Mouse (Mus musculus): ENCODE data around the gene Fam69a.
A peak's percentile ranks its signal among the peaks of the same experiment; 100 is the strongest.

Gene Fam69a

DNA sequence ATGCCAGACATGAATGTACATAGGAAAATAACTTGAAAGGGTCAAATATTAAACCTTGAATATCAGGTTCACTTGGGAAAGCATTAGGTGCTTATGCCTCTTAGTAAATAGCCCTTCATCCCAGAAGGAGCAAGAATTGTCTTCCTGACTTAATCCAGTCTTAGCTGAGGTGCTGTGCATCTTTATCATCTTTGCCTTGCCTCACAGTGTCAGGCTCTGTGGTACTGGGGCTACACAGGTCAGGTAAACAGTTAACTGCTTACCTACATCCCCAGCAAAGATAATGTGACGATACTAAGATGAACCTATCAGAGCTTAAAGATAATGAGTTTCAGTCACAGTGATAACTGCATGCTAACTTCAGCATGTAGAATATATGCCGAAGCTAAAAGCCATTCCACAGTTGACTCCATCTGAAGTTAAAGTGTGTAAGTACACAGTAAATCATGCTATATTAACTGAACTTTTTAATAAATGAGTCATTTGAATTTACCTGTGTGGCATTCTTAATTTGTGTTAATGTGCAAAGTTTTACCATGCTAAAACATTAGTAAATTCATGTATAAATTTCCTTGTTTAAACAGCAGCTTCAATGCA is 78.3 kb downstream of the Fam69a start:
- no peak for DNase-seq (ENCODE audit: low read depth, low spot score)

DNA sequence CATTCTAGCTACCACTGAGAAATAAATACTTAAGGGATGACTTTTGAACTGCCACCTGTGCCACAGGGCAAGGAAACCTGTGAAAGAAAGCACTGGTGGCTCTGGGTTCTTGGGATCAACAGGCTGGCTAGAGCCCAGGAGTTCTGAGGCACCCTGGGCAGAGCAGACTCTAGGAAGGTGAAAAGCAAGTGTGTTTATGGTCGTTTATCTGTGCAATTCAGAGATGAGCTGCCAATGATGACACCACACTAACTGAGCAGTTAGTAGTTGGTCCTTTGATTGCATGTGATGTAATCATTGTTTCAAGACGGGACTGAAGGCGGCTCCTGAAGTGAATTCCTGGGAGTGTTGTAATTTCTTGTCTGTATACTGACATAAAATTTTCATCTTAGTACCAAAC is 82.6 kb downstream of the Fam69a start:
- DNase-seq (ENCODE audit: low read depth, low spot score), result no peak

DNA sequence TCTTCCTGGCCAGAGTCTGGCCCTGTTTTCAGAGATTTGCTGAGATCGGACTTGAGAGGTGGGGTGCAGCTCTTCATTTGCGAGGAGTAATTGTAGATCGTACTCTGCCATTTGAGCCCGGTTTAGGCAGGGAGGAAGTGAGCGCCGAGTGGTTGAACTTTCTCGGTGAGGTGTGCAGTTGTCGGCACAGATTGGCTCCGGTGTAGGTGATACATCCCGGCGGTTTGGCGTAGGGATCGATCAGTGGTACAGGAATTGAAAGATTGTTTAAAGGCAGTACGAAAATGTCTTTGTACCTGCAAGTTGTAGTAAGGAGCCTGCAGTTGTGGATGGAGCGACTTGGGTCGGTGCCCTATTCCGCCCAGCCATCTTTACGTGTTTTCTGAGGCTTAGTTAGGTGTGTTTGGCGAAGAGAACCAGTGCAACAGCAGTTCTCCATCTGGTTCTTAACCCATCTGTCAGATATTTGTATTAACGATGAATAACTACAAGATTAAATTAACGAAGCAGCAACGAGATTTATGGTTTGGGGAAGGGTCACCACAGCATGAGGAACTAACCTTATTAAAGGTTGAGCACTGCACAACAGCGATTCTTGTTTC is 85.8 kb downstream of the Fam69a start:
- DNase-seq (ENCODE audit: low read depth, low spot score), result no peak

DNA sequence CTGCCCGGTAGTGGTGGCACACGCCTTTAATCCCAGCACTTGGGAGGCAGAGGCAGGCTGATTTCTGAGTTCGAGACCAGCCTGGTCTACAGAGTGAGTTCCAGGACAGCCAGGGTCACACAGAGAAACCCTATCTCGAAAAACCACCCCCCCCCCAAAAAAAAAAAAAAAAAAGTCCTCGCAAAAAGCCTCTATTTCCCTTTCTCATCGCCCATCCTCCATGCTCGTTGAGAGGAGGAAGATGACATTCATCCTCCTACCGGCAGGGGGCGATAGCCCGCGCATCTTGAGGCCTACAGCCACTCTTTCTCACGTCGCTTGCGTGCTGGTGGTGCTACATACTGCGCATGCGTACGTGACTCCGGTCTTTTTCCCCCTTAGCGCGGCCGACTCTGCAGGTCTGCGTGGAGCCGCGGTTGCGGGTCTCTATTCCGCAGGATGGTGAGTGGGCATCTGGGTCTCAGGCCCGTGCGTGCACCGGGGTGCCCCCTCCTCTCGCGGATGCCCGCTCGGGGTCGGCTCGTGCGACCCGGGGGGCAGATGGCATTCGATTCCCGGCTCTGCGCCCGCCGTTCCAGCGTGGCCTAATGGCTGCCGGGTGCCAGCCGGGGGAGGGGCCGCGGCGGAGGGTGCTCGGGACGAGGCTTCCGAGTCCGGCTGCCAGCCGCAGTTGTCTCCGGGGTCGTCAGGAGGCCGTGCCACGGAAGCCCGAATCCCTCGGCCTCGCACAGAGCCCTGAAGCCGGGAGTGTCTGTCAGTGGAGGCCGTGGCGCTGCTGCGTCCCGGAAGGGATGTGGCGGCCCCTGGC is 86.5 kb downstream of the Fam69a start, which contains the start of gene Rpl5:
TSS of gene Rpl5 (plus strand) at position 297 of the 808 bp plus-strand sequence.
- peak; percentile 97 for DNase-seq (ENCODE audit: low read depth, low spot score)

DNA sequence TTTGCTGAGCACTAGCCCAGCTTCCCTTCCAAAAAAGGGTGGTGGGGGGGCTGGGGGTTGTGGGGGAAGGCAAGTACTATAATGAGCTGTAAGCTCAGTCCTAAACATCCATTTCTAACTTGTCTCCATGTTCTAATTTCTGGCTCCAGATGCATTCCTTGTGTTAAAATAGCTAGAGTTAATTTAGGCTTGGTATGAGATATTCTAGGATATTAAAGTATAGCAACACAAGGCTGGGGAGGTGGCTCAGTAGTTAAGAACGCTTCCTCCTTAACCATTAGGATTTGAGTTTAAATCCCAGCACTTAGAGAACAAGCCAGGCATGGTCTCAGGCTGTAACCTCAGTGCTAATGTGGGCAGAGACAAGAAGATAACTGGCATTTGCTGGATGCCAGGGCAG is 90.6 kb downstream of the Fam69a start:
- DNase-seq (ENCODE audit: low read depth, low spot score), result no peak

DNA sequence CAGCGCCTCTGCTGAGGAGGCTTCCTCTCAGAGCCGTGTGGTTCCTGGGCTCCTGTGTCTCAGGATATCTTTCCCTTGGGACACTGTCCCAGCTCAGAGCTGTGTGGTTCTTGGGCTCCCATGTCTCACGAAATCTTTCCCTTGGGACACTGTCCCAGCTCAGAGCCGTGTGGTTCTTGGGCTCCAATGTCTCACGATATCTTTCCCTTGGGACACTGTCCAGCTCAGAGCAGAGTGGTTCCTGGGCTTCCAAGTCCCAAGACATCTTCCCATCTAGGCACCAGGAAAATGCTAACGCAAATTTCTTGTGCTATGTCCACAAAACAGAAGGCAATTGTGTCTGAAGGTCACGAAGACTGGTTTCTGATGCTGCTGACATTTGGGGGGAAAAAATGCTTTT is 92.2 kb downstream of the Fam69a start:
- DNase-seq (ENCODE audit: low read depth, low spot score), result no peak

DNA sequence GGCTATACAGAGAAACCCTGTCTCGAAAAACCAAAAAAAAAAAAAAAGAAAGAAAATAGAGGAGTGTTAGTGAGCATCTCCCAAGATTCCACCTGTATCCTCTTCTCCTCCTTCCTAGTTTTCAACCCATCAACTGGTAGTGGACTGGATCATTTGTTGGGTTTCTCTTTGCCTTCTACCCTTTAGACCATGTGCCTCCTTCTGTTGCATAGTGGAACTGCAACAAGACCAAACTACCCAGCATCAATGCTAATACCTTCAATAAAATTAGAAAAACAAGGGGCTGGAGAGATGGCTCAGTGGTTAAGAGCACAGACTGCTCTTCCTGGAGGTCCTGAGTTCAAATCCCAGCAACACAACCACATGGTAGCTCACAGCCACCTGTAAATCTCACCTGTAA is 95.4 kb downstream of the Fam69a start:
- DNase-seq (ENCODE audit: low read depth, low spot score), result peak; percentile 44

DNA sequence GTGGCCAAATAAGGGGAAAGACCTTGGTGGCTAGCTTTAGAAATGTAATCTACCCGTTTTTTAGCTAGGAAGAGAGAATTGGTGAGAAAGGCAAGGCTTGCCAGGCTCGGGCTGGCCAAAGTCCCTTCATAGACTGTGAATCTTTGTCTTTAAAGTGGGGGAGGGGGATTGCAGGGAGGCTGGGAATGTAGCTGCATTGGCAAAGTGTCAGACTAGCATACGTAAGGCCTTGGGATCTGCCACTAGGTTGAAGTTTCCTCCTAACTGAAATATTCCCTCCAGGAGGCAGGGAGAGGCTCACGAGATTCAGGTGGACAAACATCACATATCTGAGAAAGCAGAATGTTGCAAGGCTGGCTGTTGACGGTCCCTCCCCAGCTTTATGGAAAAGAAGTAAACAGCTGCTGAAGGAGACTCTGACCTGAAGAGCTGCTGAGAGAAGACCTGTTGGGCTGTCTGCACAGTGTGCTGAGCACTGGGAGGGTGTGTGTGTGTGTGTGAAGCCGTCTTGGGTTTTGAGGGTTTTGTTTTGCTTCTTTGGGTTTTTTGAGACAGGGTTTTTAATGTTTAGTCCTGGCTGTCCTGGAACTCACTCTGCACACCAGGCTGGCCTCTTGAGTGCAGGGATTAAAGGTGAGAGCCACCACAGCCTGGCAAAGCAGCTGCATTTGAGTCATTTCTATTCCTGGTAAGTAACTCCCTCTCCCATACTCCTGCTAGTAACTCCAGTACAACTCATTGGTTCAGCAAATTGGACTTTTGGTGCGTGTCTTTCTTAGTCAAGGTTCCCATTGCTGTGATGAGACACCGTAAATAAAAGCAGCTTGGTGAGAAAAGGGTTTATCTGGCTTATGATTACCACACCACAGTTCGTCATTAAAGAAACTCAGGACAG is 96.6 kb downstream of the Fam69a start:
- DNase-seq (ENCODE audit: low read depth, low spot score), result no peak

DNA sequence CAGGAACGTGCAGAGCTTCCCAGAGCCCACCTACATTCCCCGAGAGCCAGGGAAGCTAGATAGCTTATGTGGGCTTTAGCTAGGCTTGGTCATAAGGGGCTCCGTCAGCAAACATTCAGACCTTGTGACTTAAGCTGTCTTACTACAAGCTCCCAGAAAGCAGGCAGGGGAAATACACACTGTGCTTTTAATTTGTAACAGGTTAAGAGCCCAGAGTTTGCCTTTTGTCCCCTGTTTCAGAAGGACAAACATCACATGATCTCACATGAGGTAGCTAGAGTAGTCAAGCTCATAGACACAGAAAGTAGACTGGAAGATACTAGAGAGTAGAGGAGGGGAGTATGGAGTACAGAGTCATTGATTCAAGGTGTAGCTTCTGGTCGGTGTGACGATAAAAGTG is 106.2 kb downstream of the Fam69a start:
- DNase-seq (ENCODE audit: low read depth, low spot score), result no peak

DNA sequence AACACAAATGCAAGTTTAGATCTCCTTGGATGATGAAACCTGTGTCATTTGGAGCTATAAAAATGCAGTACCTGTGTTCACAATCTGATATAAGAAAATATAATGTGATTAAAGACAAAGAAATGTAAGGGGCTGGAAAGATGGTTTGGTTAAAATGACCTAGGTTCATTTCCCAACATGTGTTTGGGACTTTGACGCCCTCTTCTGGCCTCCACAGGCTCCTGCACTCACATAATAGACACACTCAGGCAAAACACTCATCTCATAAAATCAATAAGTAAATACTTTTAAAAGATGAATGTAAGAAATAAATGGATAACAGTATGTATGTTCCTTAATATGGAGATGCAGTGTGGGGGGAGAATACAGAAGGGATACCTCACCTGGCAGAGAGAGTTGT is 109.8 kb downstream of the Fam69a start:
- DNase-seq (ENCODE audit: low read depth, low spot score), result peak; percentile 25

DNA sequence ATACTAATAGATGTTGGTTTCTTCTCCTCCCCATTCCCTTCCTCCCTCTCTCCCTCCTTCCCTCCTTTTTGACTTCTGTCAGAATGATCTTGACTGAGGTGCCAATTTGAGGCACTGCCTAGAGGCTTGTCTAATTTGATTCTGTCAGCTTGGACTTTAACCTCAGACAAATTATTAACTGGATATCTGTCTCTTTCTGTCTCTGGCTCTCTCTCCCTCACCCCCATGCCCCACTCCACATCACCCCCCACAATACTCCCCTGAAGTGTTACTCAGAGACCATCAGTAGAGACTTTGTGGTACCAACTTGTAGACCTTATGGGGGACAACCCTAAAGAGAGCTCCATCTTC is 111.6 kb downstream of the Fam69a start:
- no peak for DNase-seq (ENCODE audit: low read depth, low spot score)

DNA sequence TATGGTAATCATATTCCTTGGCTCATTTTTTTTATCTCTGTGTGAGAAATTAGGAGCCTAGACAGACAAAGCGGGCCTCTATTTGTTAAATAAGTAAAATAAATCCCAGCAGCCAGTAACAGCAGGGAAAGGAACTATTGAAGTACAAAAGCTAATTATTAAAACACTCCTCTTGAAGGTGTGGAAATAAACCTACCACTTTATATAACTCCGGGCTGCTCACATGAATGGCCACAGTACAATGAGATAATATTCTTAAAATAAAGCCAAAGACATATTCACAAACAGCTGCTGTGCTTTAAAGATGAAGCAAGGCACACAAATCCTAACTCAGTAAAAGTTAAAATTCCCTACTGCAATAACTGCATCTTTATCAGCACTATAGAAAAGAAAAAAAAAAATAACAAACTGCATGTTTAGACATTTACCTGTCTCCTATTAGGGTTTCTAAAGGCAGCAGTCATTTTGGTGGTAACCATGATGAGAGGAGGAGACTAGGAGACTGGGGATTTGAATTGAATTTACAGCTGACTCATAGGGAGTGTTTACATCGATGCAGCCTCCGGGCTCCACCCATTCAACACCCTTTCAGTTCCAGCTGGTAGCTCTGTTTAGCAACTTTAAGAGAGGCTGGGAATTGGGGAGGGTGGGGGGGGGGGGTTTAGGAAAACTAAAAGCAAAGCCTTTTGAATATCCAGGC is 112.2 kb downstream of the Fam69a start, which contains the start of gene Evi5:
TSS of gene Evi5 (minus strand) at position 547 of the 700 bp plus-strand sequence.
- DNase-seq (ENCODE audit: low read depth, low spot score), result no peak

DNA sequence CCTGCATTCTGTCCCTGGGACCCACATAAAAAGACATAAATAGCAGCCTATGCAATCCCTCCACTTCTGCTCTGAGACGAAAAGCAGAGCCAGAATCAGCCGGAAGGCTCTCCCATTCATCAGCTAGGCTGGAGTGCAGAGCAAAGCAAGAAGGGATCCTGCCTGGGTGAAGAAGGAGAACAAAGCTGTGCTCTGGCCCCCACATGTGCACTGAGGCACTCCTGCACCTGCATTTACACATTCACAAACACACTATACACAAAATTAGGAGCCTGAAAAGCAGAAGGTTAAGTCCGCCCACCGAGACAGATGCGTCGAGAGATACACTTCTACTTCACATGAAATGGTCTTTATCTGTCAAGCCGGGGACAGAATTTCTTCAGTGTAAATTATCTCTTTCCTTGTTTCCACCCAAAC is 113.0 kb downstream of the Fam69a start:
- no peak for DNase-seq (ENCODE audit: low read depth, low spot score)

DNA sequence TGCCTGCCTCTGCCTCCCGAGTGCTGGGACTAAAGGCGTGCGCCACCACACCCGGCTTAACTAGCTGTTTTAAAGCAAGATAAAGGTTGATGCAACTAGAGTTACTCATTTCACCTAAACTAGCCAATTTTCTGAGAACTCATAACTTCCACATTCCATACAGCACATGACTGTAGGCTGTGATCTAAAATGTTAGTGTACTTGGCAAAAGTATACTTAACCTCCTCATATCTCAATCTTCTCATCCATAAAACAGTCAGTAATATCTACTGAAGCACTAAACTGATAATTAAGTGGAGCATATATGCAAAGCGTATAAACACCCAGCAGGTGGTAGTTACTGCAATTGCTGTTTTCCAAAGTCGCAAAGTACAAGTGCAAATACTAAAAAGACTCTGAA is 113.6 kb downstream of the Fam69a start:
- no peak for DNase-seq (ENCODE audit: low read depth, low spot score)

DNA sequence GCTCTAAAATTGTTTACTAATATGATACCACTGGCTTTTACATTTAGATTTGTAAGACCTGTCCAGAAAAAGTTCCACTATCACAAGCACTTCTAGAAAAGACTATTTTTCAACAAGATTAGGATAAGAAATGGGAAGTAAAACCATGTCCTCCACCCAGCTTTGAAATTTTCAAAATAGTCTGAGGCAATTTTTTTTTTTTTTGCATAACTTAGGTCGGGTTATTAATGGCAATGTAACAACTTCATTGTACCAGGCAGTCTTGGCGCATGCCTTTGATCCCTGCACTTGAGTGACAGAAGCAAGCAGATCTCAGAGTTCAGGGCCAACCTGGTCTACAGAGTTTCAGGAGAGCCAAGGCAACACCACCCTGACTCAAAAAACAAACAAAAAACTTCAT is 117.2 kb downstream of the Fam69a start:
- peak; percentile 59 for DNase-seq (ENCODE audit: low read depth, low spot score)

DNA sequence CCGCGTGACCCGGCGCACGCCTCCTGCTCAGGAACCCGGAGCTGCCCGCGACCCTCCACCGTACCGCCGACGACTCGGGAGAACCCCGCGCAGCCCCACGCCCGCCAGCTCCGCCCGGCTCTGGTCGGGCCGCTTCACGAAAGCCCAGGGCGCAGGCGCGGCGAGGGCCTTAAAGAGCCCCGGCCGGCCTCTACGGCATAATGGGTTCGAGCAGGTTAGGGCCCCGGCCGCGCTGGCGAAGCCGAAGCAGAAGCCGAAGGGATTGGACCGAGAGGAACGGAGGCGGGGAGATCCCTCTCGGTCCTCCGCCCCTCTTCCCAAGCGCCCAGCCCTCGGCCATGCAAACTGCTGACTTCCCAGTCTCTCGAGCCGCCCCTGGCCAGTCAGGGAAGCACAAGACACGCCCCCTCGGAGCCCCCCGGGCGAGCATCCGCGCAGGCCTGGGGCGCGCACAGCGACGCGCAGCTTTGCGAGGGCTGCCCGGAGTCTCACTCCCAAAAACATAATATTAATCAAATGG is 117.9 kb downstream of the Fam69a start:
- peak; percentile 91 for DNase-seq (ENCODE audit: low read depth, low spot score)

DNA sequence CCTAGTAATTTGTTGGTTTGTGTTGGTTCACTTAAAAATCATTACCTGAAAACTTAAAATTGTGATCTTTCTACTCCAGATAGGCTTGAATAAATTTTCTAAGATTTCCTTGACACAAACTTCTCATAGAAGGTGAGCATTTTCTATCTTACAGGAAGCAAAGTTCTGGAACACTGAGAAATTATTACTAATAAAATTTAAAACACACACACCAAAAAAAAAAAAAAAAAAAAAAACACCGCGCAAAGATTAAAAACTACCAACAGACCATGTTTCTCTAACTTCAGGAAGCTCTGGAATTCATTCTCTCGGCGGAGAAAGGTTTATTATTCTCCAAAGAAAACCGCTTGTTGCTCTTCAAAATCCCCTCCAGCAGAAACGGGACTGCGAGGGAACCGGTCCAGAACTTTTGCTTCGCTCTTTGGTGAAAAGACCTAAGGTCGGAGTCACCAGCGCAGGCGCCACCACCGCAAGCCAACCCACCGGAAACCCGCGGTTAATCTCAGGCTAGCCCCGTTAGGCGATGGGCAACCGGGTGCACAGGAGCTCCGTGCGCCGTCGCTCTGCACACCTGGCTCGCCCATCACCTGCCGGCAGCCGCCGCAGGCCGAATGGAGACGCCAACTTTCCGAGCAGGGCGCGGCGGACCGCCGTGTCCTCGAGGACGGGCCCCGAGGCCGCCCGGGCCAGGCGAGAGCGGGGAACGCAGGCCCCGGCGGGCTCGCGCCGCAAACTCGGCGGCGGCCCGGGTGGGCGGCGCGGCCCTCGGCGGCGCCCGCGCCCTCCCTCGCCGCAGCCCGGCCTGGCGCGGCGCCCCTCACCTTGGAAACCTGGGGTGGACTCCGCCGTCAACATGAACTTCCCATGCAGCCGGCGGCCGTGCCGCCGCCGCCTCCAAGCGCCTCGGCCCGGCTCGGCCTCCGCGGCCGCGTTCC is 118.6 kb downstream of the Fam69a start:
- peak; percentile 86 for DNase-seq (ENCODE audit: low read depth, low spot score)

DNA sequence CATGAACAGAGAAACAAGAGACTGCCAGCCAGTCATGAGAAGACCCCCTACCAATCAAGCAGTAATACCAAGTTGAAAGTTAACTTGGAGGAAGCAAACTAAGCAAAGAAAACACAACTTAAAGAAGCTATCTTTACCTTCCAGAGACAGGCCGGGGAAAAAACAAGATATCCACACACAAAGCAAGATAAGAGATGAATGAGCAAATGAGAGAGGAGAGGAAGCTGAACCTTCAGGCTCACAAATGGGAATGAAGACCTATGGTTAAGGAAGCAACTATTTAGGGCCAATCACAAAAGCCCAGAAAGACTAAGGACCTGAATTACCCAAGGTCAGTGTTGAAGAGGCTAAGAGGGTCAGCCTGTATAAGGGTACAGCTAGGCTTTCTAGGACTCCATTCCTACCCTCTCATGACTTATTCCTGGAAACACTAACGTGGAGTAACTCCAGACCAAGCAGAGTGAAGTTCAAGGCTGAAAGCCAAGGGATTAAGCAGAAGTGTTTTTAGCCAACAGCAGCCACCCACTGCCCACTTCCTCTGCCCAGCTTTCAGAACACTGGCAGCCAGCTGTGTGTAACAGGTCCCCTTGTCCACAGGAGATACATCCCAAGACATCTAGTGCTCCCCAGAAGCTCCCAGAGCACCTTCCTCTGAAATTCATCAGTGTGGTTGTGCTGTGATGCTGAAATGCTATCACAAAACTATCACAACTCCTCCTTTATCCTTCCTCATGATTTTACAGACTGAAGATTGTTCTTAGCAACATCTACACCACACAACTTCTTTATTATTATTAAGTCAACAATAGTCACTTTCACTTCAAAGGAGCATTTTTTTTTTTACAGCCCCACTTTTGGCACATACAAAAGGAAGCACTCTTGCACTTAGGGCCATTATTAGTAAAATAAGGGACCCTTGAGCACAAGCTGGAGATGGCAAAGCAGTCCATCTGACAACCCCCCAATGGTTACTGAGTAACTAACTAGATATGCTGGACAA is 120.5 kb downstream of the Fam69a start:
- DNase-seq (ENCODE audit: low read depth, low spot score), result peak; percentile 58

DNA sequence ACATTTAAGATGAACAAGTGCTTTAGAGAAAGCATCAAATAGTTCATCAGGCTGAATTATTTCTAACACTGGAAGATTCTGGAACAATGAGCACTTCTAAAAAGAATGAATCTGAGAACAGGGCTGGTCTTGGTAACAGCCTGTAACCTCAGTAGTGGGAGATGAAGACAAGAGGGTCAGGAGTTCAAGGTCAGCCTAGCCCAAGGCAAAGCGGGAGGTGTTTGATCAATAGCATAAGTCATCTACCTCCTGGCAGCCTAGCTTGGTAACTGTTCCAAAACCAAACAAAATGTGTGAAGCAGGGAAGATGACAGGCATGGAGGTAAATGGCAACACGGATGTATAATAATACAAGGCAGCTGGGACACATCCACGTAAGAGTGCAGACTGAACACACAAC is 122.9 kb downstream of the Fam69a start:
- no peak for DNase-seq (ENCODE audit: low read depth, low spot score)

All from A20 (cell line).